Mouse (Mus musculus) inflammation-experienced regulatory T-cells, adult 6 months (primary cell): Measurements from ENCODE around the gene Duxf3. TPM values are rescaled to one million over a fixed set of nuclear protein-coding genes. Genes with fewer than 3 reads are reported as not detected.
A peak's percentile ranks its signal among the peaks of the same experiment; 100 is the strongest.
"Not testable (repeated sequence)": the region's sequence is repeated elsewhere in the genome, so short reads cannot be mapped to it uniquely, and the experiment has no call there.

Experiments
- ATAC-seq: one replicate; pipeline ENCODE4 v1.8.0; 2017
- polyA plus RNA-seq, 3 experiments: library from polyadenylated mRNA; unstranded; fragments of 100-300 nt; shearing (Covaris generic); gene quantifications; one replicate each; pipeline ENCODE4 v1.2.1; 2017

Duxf3 gene
- polyA plus RNA-seq, result not detected

- ATAC-seq, result not testable (repeated sequence)
These were observed at the start of gene Duxf3 for GRCm38 (mm10) chr10:58232641-58232969. Duxf3 (minus strand) TSS chr10:58232675.

DNA sequence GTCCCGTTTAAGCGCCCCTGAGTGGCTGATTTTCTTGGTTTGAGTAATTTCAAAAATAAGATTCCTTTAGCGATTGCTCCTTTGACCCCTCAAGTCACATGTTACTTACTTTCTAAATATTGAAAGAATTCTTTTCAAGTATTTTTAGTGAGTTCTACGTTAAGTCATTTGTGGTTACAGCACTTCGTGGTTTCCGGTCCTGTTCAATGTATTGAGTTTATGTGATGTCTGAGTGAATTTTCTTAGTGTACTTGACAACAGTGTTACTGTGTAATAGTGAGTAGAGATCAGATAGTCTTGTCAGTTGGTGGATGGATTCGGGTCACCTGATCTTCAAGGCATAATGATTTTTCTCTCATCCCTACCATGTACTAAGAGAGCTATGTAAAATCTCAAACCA is 49.8 kb upstream of the Duxf3 start:
- ATAC-seq, result peak; percentile 76

DNA sequence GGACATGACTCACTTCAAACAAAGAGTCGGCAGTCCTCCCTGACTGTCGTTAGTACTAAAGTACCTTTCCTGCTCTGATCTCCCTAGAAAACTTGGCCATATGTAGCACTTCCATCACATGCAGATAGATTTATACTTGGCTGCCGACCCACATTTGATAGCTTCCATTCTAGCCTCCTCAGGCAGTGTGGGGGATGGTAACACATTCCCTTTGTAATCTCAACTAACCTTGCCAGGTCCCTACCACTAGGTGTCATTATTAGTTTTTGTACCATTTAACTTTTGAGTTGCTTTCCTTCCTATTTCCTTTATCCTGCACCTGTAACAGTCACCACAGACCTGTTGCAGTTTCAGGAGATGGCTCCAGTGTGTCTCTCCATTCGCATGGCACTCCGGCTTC is 26.0 kb upstream of the Duxf3 start:
- ATAC-seq, result no peak

DNA sequence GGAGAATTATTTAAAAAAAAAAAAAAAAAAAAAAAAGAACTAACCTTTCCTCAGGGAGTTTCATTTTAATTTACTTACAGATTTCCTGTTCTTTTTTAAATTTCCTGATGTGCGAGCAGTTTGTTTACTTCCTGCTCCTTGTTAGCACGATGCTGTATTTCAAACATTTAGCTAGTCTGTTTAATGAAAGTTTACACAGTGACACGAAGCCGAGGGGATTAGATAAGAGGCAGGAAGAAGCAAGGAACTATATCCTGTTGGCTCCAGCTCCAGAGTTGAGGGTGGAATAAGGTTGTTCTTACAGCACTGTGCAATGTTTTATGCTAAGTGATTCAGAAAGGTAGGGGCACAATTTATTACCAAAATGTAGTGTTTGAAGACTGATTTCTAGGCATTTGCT is 23.5 kb upstream of the Duxf3 start:
- no peak for ATAC-seq

- ATAC-seq, result peak; percentile 99
These were observed 22.9 kb upstream of the Duxf3 start, which contains the start of gene Gcc2 for GRCm38 (mm10) chr10:58255213-58255892. Gcc2 (plus strand) TSS chr10:58255497.

DNA sequence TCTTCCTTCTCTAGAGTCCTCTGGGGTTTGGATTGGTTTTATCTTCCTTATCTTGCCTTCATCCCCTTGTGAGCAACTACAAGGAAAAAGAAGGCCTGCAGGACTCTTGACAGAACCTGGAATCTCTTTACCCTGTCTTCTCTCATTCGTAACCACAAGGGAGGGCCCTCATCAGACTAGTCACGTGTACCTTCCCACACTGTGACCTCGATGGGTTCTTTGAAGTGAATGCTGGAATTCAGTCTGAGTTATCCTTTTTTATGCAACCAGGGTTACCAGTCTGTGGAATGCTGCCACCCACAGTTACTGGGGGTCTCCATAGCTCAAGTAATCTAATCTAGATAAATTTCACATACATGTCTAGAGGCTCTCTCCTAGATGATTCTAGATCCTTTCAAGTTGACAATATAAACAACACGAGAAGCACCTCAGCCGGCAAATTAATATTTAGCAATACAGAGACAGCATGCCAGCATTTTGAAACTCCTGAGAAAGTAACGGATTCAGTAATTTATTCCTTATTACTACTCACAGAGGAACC is 22.2 kb upstream of the Duxf3 start:
- ATAC-seq, result no peak

- no peak for ATAC-seq
These were observed 17.1 kb upstream of the Duxf3 start for GRCm38 (mm10) chr10:58249535-58249934.

DNA sequence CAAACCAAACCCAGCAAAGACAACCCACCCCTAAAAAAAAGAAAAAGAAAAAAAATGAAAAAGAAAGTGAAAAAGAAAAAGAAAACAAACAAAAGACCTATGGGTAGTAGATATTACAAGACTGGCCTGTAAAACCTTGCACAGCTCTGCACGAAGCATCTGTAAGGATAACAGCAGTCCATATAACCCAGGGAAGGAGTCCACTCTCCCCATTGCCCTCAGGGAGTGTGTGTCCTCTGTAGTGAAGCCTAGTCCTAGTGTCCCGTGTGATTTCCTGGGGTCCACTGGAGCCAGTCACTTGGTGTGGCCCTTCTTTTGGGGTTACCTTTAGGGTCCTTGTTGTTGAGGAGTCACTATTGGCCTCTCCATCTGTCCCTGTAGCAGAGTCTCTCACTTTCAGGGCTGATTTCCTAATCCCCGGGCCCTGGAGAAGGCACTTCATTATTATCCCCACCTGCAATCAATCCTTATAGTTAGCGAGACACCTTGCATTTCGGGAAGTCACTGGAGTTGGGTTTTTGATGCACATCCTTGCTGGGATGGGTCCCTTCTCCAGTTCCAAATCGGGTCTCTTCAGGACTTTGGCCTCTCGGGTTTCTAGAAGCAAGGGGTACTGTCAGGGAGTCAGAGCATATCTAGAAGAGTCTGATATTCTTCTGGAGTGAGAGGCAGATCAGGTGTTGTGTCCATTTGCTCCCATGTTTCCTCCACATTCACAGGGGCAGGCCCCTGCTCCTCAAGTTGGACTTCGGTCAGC is 6.7 kb upstream of the Duxf3 start:
- not testable (repeated sequence) for ATAC-seq

DNA sequence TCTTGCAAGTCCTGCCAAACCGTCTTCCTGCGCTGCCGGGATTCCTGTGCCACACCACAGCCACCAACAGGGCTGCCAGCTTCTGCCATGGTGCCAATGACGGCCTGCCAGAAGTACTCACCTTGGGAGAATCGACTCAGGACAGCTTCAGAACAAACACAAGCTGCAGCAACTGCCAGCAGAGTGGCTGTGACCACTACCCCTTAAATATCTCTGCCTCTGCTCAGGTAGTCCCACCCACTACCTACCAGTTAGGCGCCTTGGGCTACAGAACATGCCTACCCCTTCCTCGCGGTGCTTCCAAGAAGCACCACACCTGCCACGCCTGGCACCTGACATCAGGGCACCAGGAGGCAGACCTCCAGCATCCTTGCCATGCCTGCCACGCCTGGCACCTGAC is 4.1 kb upstream of the Duxf3 start, which contains the start of gene Gm4981:
Gm4981 (minus strand) TSS at position 89 of the 400 bp plus-strand sequence.
- no peak for ATAC-seq

DNA sequence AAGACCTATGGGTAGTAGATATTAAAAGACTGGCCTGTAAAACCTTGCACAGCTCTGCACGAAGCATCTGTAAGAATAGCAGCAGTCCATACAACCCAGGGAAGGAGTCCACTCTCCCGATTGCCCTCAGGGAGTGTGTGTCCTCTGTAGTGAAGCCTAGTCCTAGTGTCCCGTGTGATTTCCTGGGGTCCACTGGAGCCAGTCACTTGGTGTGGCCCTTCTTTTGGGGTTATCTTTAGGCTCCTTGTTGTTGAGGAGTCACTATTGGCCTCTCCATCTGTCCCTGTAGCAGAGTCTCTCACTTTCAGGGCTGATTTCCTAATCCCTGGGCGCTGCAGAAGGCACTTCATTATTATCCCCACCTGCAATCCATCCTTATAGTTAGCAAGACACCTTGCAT is 2.5 kb upstream of the Duxf3 start:
- ATAC-seq, result not testable (repeated sequence)

GRCm38 (mm10) chr10:58233740-58234121 is 1.3 kb upstream of the Duxf3 start:
- not testable (repeated sequence) for ATAC-seq

- not testable (repeated sequence) for ATAC-seq
These were observed 722 bp upstream of the Duxf3 start for GRCm38 (mm10) chr10:58233054-58233739.

- ATAC-seq, result peak; percentile 25
These were observed 465 bp downstream of the Duxf3 start for GRCm38 (mm10) chr10:58231779-58232640.

- not testable (repeated sequence) for ATAC-seq
These were observed 1.4 kb downstream of the Duxf3 start for GRCm38 (mm10) chr10:58231088-58231487.

- not testable (repeated sequence) for ATAC-seq
These were observed 2.5 kb downstream of the Duxf3 start for GRCm38 (mm10) chr10:58230021-58230420.

GRCm38 (mm10) chr10:58227798-58228197 is 4.7 kb downstream of the Duxf3 start:
- ATAC-seq, result not testable (repeated sequence)

GRCm38 (mm10) chr10:58226357-58226756 is 6.1 kb downstream of the Duxf3 start:
- not testable (repeated sequence) for ATAC-seq

DNA sequence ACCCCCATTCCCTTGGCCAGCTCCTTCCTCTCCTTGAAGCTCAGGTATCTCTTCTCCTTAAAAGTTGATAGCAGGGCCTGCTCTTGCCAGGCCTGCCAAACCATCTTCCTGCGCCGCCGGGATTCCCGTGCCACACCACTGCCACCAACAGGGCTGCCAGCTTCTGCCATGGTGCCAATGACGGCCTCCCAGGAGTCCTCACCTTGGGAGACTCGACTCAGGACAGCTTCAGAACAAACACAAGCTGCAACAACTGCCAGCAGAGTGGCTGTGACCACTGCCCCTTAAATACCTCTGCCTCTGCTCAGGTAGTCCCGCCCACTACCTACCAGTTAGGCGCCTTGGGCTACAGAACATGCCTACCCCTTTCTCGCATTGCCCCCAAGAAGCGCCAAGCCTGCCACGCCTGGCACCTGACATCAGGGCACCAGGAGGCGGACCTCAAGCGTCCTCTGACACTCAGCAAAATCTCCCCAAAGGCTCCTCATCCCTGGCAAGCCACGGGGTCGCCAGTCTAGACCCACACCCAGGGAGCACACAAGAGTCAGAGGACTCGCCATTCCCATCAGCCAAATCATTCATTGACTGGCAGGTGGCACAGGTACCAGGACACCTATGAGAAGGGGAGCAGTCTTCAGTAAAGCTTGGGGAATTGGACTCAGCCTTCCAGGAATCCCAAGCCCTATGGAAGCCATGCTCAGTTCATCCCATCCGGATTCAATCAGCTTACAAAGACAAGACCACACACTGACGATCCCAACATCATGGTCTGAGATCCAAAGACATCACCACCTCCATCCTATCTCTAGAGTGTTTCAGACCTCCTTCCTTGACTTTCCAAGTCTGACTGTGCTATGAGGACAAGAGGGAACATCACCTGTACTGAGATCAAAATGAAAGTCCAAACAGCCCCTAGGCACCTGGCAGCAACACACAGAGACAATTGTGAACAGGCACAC is 7.4 kb downstream of the Duxf3 start, which contains the start of gene AW822073:
AW822073 (minus strand) TSS at position 104 of the 959 bp plus-strand sequence.
- ATAC-seq, result not testable (repeated sequence)

GRCm38 (mm10) chr10:58223972-58224805 is 8.3 kb downstream of the Duxf3 start:
- peak; percentile 38 for ATAC-seq

DNA sequence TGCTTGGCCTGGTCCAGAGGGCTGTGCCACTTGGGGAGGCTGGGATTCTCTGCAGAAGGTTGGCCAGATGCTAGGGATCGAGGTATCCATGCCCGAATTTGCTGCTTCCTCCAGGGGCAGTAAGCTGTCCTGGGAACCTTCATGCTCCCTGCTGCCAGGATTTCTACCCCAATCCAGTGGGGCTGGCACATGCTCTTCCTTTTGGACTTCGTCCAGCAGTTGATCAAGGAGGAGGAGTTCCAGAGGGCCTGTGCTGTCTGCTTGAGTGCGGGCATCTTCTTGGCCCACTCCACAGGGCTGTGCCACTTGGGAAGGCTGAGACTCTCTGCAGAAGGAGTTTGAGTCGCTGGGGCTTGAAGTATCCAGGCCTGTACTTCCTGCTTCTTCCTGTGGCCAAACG is 9.3 kb downstream of the Duxf3 start:
- not testable (repeated sequence) for ATAC-seq
